Mouse (Mus musculus) right cerebral cortex, adult 18-20 months (tissue): Measurements from ENCODE around the gene Spryd3.

Source experiments
- DNase-seq: peaks from one replicate; pipeline ENCODE4 v3.0.0; 2022; ENCODE audit warnings: mixed read lengths

Gene Spryd3

DNA sequence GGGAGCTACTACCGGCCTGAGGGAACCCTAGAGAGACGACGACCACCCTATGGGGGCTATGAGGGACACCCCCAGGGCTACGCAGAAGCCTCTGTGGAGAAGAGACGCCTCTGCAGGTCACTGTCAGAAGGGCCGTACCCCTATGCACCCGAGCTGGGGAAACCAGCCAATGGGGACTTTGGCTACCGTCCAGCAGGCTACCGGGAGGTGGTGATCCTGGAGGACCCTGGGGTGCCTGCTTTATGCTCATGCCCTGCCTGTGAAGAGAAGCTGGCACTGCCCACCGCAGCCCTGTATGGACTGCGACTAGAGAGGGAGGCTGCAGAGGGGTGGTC lies 24.6 kb downstream of the Spryd3 start:
- DNase-seq, result no peak

DNA sequence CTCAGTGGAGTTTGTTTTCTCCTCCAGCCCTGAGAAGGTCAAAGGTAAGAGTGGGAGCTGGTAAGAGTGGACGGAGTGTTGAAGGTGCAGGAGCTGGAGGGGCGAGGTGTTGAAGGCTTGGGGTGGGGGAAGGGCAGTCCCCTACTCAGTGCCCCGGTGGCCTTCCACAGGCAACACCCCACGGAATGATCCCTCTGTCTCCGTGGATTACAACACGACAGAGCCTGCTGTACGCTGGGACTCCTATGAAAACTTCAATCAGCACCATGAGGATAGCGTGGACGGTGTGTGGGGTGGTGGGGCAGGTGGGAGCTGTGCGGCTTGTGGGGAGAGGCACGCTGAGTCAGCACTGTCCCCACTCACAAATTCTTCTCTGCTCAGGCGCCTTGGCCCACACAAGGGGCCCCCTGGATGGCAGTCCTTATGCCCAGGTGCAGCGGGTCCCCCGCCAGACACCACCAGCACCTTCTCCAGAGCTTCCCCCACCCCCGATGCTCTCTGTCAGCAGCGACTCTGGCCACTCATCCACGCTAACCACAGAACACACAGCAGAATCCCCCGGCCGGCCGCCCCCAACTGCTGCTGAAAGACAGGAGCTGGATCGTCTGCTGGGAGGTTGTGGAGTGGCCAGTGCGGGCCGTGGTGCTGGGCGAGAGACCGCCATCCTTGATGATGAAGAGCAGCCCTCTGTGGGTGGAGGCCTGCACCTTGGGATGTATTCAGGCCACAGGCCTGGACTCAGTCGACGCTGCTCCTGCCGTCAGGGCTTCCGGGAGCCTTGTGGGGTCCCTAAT lies 25.1 kb downstream of the Spryd3 start:
- no peak for DNase-seq

DNA sequence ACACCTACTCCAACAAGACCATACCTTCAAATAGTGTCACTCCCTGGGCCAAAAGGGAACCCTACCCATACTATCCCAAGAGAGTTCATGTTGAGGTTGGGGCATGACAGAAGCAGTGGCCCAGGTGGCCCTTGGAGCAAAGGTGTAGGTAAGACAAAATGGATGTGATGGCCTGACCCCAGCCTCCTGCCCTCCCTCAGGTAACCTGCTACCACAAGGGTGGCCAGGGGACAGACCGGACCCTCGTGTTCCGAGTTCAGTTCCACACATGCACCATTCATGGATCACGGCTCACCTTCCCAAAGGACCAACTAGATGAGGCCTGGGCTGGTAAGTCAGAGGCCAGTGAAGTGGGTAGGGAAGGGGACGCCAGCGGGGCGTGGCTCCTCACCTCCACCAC lies 25.8 kb downstream of the Spryd3 start:
- DNase-seq, result no peak

DNA sequence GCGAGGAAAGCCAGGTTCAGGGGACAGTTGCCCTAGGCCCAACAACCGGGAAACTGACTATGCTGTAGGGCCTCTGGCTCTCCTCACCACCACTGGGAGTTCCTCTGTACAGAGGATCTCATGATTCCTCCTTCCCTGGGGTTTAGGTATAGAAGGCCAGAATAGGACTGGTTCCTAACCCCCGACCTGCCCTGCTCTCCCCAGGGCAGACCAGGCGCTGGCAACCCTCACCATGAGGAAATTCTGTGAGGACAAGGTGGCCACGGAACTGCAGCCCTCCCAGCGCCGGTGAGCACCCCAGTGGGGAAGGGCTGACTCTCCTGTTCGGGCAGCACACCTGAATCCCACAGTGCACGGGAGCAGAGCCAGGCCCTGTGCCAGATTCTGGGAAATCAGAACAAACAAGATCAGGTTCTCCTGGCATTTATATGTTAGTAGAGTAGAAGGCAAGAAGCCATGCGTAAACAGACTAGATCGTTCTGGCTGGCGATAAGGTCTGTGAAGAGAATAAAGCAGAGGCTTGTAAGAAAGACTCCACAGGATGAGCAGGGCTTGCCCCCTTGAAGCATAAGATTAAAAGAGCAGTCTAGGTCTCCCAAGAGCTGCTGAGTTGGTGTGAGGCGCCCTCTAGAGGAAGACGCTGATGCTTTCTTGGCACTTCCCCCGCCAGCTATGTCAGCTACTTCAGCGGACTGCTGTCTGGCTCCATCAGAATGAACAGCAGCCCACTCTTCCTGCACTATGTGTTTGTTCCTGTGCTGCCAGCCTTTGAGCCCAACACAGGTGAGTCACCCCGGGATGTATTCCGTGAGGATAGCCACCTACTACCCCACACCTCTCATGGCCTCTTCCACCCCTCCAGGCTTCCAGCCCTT lies 27.1 kb downstream of the Spryd3 start:
- peak; percentile 81 for DNase-seq

DNA sequence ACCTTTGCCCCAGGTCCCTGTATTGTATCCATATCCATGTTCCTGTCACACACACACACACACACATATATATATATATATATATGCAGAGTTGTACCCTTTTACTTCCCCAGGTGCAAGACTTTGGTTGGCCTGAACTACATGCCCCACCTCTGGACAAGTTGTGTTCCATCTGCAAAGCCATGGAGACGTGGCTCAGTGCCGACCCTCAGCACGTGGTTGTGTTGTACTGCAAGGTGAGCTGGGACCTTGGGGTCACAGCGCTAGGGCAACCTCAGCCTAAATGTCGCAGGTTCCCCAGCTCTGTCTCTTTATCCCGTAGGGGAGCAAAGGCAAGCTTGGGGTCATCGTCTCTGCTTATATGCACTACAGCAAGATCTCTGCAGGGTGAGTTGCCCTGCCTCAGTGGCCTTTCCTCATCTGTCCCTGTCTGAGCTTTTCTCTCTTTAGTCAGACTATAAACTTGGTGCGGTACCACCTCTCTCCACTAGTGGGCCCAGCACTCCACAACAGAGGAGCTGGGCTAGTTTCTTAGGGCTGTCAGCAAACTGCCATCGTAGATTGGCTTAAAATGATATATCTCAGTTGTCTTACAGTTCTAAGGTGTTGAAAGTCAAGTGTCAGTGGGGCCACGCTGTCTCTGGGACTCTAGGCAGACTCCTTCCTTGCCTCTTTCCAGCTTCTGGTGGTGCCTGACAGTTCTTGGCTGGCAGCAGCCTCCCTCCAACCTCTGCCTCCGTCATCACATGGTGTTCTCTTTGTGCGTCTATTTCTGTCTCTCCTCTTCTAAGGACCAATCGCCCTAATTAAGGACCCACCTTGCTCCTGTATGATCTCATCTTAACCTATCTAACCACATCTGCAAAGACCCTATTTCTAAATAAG lies 28.1 kb downstream of the Spryd3 start:
- DNase-seq, result no peak

DNA sequence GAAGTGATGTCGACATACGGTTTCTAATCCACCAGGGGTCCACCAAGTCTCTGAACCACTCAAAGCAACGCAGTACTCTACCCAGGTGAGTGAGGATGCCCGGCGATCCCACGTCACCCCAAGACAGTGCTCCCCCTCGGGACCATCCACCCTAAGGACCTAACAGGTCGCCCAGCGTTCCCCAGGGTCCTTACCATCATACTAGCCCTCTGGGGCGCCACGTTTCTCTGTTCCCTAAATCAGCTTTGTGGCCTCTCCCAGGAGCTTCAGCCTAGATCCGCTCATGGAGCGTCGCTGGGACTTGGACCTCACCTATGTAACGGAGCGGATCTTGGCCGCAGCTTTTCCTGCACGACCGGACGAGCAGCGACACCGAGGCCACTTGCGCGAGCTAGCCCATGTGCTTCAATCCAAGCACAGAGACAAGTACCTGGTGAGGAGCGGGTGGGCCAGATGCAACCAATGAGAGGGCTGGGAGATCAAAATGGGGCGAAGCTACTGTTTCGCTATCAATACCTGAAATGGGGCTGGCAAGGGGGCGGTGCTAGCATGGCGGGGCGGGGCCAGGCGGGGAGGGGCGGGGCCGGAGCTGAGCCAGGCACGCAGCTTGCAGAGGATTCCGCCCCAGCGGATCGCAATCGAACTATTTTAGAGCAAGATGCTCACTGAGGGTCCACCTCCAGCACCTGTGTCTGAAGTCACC lies 29.1 kb downstream of the Spryd3 start:
- DNase-seq, result no peak

DNA sequence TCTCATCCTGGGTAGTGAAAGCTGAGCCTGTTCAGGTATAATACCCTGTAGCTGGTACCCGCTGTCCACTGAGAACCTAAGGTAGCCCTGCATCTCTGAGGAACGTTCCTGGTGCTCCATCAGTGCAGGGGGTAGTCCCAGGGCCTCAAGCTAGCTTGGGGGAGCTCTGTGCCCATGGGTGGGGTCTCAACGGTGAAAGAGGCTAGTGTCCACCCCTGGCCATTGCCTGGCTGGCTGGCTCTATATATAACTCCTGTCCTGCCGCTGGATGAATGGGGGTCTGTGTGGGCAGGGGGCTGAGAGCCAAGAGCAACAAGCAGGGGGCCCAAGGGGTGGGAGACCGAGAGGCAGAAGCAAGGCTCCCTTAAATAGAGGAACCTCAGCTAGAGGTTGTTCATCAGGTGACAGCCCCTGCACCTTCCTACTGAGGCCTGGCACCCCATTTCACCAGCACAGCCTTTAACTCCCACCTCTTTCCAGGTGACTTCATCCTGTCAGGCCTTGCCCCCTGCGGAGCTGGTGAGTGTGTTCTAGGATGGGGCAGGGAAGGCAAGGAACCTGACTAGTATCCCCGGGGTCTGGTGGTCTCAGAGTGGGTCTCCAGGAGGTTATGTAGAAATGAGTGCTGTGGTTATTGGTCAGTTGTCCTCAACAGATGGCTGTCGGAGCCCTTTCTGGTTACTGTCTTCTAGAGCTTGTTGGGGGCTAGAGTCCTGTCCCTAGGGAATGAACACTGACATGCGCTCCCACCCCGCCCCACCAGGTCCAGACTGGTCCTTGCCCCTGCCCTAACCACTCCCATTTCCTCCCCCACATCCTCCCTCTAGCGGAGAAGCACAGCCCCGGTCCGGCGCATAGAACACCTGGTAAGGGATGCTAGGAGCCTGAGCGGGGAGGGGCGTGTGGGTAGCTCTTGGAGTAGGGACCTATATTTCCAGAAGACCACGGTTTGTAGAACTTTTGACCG lies 30.0 kb downstream of the Spryd3 start:
- DNase-seq, result no peak

DNA sequence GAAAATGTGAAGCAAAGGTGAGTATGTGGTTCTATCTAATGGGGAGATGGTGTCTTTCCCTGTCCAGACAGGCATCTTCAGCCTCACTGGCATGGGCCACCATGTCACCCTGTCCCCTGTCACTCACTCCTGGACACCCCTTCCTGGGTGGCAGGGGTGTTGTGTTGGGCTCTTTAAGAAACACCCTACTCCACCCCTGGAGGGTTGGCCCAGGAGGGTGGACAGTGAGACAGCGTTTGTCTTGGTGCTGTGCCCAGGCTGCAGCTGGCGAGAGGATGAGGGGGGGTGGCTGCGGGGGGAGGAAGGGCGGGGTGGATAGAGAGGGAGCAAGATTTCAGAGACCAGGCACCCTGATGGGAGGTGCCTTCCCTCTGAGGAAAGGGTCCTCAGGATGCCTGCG lies 30.7 kb downstream of the Spryd3 start:
- no peak for DNase-seq

DNA sequence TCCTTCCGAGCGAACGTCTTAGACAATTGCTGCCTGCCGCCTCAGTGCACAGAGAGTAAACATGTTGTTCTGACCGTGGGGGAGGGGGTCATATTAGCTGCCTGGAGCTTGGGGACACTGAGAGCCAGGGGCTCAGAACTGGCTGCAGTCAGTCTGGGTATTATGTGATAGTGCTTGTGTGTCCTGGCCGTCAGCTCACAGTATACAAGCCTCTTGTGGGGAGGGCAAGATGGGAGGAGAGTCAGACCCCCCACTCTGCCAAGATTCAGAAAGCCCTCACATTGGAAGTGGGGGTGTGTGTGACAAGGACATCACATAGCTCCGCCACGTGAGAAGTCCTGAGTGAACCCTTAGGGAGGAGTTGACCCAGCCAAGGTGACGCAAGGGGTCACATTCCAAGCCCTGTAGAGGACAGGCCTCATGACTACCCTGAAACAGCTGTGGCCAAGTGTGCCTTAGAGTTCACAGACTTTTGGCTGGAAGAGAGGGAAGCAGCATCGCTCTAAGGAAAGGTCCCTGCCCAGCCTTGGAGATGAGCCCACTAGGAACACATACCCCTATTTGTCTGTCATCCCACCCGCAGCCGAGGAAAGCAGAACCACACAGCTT lies 32.0 kb downstream of the Spryd3 start:
- DNase-seq, result no peak

DNA sequence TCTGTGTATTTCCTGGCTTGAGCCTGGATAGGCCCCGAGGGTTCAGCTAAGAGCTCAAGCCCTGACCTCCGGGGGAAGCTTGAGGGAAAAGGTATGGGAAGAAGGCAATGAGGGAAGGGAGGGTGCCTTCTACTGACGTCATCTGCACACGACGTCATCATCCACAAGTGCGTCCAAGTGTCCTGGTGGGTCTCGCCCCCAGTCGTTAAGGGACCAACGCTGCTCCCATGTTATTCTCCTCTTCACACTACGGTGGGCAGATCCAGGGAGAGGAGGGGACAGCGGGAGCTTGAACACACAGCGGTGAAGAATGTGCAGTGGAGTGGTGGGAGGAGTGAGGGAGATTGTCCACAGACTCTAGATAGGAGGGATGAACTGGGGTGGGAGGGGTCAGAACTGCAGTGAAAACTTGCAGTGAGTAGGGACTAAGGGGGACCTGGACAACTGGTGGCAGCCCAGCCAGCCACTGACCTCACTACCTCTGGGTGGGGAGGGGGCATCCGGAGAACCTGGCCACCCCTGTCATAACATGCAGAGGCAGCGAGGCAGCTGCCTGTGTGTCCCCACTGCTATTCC lies 32.6 kb downstream of the Spryd3 start:
- DNase-seq, result no peak

DNA sequence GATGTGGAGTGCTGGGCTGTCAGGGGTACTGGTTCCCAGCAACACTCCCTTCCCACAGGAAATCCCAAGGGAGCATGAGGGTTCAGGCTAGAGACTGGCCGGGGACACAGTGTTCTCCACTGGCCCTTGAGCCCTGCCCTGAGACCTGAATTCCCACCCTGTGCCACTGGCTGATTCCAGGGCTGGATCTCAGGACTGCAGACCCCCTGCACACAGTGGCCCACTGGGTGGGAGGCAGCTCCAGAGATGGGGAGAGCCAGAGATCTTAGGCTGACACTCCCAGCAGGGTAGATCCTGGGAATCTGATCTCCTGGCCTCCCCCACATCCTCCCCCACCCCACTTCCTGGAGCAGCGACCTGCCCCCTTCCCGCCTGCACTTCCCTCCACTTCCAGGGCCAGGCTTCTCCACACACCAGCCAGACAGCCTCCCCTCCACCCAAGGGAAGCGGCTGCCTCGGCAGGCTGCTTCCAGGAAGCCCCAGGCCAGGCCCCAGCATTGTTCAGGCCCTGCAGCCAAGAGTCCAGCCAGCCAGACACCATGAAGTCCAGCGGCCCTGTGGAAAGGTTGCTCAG lies 33.4 kb downstream of the Spryd3 start:
- no peak for DNase-seq

DNA sequence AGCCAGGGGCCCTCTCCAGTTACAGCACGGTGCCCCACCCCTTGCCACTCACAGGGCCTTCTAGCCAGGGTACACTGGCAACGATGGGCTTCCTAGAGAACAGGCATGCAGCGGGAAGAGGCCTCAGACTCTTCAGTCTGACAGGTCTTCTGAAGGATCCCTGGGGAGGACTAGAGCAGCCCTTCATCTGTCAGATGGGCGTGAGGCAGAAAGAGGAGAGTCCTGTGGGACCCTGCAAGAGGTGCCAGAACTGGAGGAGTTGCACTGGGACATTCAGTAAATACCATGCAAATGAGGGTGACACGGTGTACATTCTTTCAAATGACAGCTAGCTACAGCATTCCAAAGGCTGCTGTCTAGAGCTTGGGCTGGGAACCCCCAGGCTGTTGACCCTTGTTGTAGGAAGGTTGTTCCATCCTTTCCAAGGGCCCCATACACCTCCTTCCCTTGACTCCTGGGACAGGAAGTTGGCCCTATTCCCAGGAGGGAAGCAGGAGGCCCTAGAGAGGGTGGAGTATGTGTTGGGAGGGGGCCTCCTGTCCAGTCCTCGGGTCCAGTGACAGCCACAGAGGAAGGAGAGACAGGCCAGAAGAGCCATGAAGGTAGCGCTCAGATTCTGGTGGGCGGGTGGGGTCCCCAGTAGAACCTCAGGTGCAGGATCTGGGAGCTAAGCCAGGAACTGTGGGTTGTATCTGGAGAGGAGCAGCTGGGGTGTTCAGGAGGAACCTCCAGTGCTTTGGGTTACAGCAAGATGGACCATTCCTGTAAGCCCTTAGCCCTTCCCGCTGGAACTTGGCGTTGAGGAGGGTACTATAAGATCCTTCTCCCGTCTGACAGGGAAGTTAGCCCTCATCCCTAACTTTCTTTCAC lies 34.1 kb downstream of the Spryd3 start:
- no peak for DNase-seq

DNA sequence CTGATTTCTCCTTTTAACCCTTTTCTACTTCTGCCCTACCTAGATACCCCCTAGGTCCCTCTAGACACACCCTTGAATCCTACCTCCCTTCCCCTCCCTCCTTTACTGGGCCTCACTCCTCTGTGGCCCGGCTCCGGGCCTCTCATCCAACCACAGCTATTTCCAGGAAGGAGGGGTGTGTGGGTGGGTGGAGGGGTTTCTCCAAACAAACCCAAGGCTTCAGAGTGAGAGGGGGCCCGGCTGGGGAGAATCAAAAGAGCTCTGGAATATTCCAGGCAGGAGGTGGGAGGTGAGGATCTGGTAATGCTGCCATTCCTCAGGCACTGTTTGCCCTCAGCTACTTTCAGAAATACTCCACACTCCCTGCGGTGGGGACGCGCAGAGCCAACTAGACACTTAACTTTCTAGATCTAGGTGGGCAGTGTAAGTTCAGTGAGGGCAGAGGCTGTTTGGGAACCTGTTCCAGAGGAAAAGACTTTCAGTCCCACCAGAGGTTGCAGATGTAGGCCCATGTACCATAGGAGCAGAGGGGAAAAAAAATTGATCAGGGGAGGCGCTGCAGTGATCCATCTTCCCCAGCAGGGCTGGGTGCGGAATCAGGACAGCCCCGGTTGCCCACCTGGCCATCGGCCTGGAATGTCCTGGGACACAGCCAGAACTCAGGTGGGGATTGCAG lies 34.9 kb downstream of the Spryd3 start:
- DNase-seq, result no peak

DNA sequence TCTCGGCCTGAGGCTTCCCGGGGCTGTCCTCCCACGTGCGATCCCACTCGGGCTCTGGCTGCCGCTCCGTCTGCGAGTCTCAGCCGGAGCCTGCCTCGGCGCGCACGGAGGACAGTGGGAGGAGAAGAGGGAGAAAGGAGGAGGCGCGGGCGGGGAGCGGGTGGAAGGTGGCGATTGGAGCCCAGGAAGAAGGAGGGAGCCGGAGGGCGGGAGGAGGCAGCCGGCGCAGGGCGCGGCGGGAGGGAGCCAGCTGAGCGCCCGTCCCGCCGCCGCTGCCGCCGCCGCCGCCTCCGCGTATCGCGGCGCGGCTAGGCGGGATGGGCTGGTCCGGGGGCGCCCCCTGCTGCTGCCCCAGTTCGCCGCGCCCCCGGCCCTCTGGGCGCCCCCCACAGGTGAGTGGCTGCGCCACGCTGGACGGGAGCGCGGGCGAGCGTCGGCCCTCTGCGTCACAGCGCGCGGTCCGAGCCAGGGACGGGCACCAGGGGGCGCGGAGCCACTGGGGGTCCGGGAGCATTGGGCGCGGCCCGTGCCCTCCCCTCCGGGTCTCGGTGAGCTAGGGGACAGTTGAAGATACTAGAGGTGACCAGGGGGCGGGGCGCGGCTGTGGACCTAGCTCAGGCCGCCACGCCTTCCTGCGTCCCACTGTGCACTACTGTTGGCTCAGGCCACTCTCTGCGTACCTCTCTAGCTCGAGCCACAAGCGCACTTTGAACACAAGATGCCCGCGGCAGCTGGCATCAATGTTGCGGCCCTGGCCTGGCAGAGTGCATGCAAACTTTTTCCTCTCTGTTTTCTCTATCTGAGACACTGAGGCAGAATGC lies 35.7 kb downstream of the Spryd3 start, which contains the start of gene Tns2:
Tns2 (plus strand) TSS at position 253 of the 821 bp plus-strand sequence.
- peak; percentile 89 for DNase-seq

DNA sequence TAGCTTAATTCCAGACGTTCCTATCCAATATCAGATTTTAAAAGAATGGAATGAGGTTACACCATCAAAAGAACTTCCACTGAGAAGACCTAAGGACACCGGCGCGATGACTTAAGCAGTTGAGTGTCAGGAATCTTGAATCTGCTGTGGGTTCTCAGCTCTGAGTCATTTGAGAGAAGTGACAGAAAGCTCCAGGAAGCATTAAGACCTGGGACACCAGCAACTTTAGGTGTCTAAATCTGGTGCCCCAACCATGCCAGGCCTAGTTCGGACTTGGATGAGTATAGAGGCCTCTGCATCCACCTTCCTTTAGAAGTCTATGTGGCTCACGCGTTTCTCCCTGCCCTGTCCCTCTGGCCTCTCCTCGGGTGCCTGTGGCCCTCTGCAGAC lies 36.3 kb downstream of the Spryd3 start:
- no peak for DNase-seq

DNA sequence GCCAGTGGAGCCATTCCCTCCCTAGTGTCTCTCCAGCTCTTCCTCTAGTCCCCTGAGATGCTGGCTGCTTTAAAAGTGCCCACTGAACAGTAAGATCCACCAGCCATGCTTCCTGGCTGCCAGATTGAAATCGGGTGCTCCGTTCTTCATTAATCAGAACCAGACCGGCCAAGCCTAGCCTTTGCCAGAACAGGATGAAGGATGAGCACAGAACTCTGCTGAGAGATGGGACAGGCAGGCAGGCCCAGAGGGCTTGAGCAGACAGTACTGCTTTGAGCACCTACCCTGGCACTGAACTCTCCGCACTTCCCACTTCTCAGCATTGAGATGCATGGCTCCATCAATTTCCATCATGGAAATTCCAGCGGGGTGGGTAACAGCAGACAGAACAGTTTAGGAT lies 36.8 kb downstream of the Spryd3 start:
- DNase-seq, result no peak

DNA sequence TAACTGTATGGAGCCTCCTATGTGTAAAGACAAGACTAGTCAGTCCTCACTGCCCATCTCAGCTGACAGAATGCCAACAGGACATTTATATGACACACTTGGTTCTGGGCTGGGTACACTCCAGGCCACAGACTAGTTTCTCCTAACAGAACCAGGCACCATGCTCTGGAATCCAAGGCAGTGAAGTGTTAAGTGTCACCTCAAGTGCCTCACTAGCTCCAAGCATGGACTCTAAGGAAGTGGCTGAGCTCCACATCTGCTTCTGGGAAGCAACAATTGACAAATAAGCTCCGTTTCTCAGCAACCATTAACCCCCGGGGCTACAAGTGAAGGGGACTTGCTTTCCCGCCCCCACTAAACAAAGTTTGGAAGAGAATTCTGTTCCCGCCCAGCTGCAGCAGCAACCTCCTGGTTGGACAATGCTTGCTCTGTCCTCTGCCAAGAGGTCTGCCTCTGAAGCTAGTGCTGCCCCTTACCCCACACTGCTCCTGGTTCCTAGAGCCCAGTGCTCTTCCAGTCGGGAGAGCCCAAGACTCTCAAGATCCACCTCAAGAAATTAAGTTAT lies 38.0 kb downstream of the Spryd3 start:
- no peak for DNase-seq
